8 mouse cellular contexts compared by ENCODE assay signal in genomic region chr8:104339983-104340232, GRCm38 (mm10). TPM values are rescaled to one million over a fixed set of nuclear protein-coding genes. Genes with fewer than 3 reads are reported as not detected.
DNase-seq lines count a peak whose midpoint lies in the region; ATAC-seq and TF ChIP-seq lines count a peak whose summit lies in the region.

No protein-coding gene starts in this region.

- no peak for TF ChIP-seq POLR2A in olfactory bulb, adult 2 months (IDR thresholded peaks at IDR 0.05; ENCODE audit: insufficient read depth, low read depth, low read length)

- peak; percentile 21 for DNase-seq in adrenal gland, adult 2 months
- DNase-seq in adrenal gland, postnatal 4 days (ENCODE audit: low spot score in 2 of 2): no peak
- no peak for DNase-seq in limb, embryonic 11.5 days (ENCODE audit: low spot score)
- no peak for DNase-seq in urinary bladder, adult 2 months (ENCODE audit: low spot score)
- no peak for DNase-seq in cerebellum, adult 8-10 months

- no peaks in the 10 kb centered on the region for H3K27me3 ChIP-seq in megakaryocyte, embryonic 14.5 days (replicated peaks)
- no peaks in the 10 kb centered on the region for H3K27me3 ChIP-seq in limb, embryonic 11.5 days (ENCODE audit: control insufficient read depth, insufficient read depth, low read length)

- no peak for TF ChIP-seq CTCF in olfactory bulb, adult 2 months (IDR thresholded peaks at IDR 0.05; ENCODE audit: insufficient read depth, low read depth, low read length)

- peaks cover 14% of the 10 kb centered on the region for H3K36me3 ChIP-seq in megakaryocyte, embryonic 14.5 days (replicated peaks; ENCODE audit: low read length)
- H3K36me3 ChIP-seq in limb, embryonic 11.5 days (ENCODE audit: control insufficient read depth, insufficient read depth, low read length): no peaks in the 10 kb centered on the region

- H3K4me1 ChIP-seq in megakaryocyte, embryonic 14.5 days: peaks cover 66% of the 10 kb centered on the region
- H3K4me1 ChIP-seq in limb, embryonic 11.5 days (ENCODE audit: control insufficient read depth, insufficient read depth, low read length): no peaks in the 10 kb centered on the region; the same call in 1 of the 2 replicates
- peaks cover 15% of the 10 kb centered on the region for H3K4me1 ChIP-seq in olfactory bulb, adult 2 months (ENCODE audit: control insufficient read depth, insufficient read depth, low read length)

- H3K4me3 ChIP-seq in megakaryocyte, embryonic 14.5 days (replicated peaks): peak overlapping the region; percentile 98
- H3K4me3 ChIP-seq in limb, embryonic 11.5 days (ENCODE audit: low read depth, low read length): peak overlapping the region; percentile 60
- peak overlapping the region; percentile 51 for H3K4me3 ChIP-seq in olfactory bulb, adult 2 months (ENCODE audit: insufficient read depth, low read depth, low read length)

- peak overlapping the region; percentile 65 for H3K4me2 ChIP-seq in limb, embryonic 11.5 days (ENCODE audit: low read depth, severe bottlenecking)

- H3K9ac ChIP-seq in limb, embryonic 11.5 days (ENCODE audit: low read length): peak overlapping the region; percentile 88; the same call in 1 of the 2 replicates

- no peak overlapping the region for H3K27ac ChIP-seq in limb, embryonic 11.5 days (replicated peaks; ENCODE audit: low read depth, low read length)
- no peak overlapping the region for H3K27ac ChIP-seq in olfactory bulb, adult 2 months (ENCODE audit: insufficient read depth, low read depth, low read length)

- peaks cover 8% of the 10 kb centered on the region; the same call in 1 of the 2 replicates for H3K9me3 ChIP-seq in megakaryocyte, embryonic 14.5 days
- no peaks in the 10 kb centered on the region for H3K9me3 ChIP-seq in limb, embryonic 11.5 days (ENCODE audit: control insufficient read depth, low read length)

- ATAC-seq in megakaryocyte, adult 5-6 weeks (ENCODE audit: poor library complexity, severe bottlenecking): no peak
- peak; percentile 4; the same call in 1 of the 2 replicates for ATAC-seq in limb, embryonic 11.5 days (ENCODE audit: insufficient number of reproducible peaks, low FRiP score, low TSS enrichment, low read depth)

- 2% methylated on average over 6 of the region's 6 CpGs for WGBS in limb, embryonic 11.5 days
- 4% methylated on average over 6 of the region's 6 CpGs for WGBS in olfactory bulb, adult 2 months

RNA-seq across cellular contexts. Expression of gene Cmtm3, which starts 0.7 kb away (rescaled TPM):
- total RNA-seq in adrenal gland, adult 2 months (2021): 100 to 1,000 TPM in 1 of 2 experiments, 10 to 100 TPM in 1; 56.9 to 110 TPM
- 336 and 405 TPM in 2 replicates for polyA plus RNA-seq in adrenal gland, adult 2 months (2012; rRNA removed)
- 100 to 1,000 TPM; 104 to 105 TPM for total RNA-seq in adrenal gland, postnatal 4 days (2021)
- 64.5 and 65.4 TPM in 2 replicates for polyA plus RNA-seq in megakaryocyte, embryonic 14.5 days (2012; ENCODE audit: insufficient read depth, low replicate concordance)
- 84.1 and 85.6 TPM in 2 replicates for total RNA-seq in megakaryocyte, adult 5-6 weeks (2015)
- total RNA-seq in megakaryocyte, adult 5-6 weeks (2017): 48.5 and 50.4 TPM in 2 replicates
- 73.4 and 75.8 TPM in 2 replicates for polyA plus RNA-seq in limb, embryonic 11.5 days (2014; fragmentation: Nextera tagmentation; extraction: Ambion mirVana)
- polyA plus RNA-seq in olfactory bulb, adult 2 months (2012; ENCODE audit: insufficient read depth, insufficient read length, low replicate concordance, missing spikeins): not detected in 2 replicates
- polyA plus RNA-seq in urinary bladder, adult 2 months (2012; rRNA removed): 72.8 and 74.9 TPM in 2 replicates

RNA-seq across cellular contexts. Expression of gene Cmtm2b, which starts 17.9 kb away (rescaled TPM):
- total RNA-seq in adrenal gland, adult 2 months (2021): not detected
- not detected in 2 replicates for polyA plus RNA-seq in adrenal gland, adult 2 months (2012; rRNA removed)
- total RNA-seq in adrenal gland, postnatal 4 days (2021): not detected
- not detected in 2 replicates for polyA plus RNA-seq in megakaryocyte, embryonic 14.5 days (2012; ENCODE audit: insufficient read depth, low replicate concordance)
- not detected in 2 replicates for total RNA-seq in megakaryocyte, adult 5-6 weeks (2015)
- total RNA-seq in megakaryocyte, adult 5-6 weeks (2017): not detected in 2 replicates
- polyA plus RNA-seq in limb, embryonic 11.5 days (2014; fragmentation: Nextera tagmentation; extraction: Ambion mirVana): not detected in 2 replicates
- polyA plus RNA-seq in olfactory bulb, adult 2 months (2012; ENCODE audit: insufficient read depth, insufficient read length, low replicate concordance, missing spikeins): not detected in 2 replicates
- not detected in 2 replicates for polyA plus RNA-seq in urinary bladder, adult 2 months (2012; rRNA removed)

RNA-seq across cellular contexts. Expression of gene Gm11020, which starts 18.5 kb away (rescaled TPM):
- total RNA-seq in adrenal gland, adult 2 months (2021): not detected
- polyA plus RNA-seq in adrenal gland, adult 2 months (2012; rRNA removed): not detected in 2 replicates
- total RNA-seq in adrenal gland, postnatal 4 days (2021): not detected
- polyA plus RNA-seq in megakaryocyte, embryonic 14.5 days (2012; ENCODE audit: insufficient read depth, low replicate concordance): not detected in 2 replicates
- total RNA-seq in megakaryocyte, adult 5-6 weeks (2015): not detected in 2 replicates
- not detected in 2 replicates for total RNA-seq in megakaryocyte, adult 5-6 weeks (2017)
- not detected in 2 replicates for polyA plus RNA-seq in limb, embryonic 11.5 days (2014; fragmentation: Nextera tagmentation; extraction: Ambion mirVana)
- polyA plus RNA-seq in olfactory bulb, adult 2 months (2012; ENCODE audit: insufficient read depth, insufficient read length, low replicate concordance, missing spikeins): not detected in 2 replicates
- polyA plus RNA-seq in urinary bladder, adult 2 months (2012; rRNA removed): not detected in 2 replicates

RNA-seq across cellular contexts. Expression of gene Cmtm1, which starts 30.0 kb away (rescaled TPM):
- total RNA-seq in adrenal gland, adult 2 months (2021): under 1 TPM in 1 of 2 experiments, not detected in 1; 0.29 TPM
- 0.09 TPM in 1 of 2 replicates, not detected in the other for polyA plus RNA-seq in adrenal gland, adult 2 months (2012; rRNA removed)
- total RNA-seq in adrenal gland, postnatal 4 days (2021): not detected
- polyA plus RNA-seq in megakaryocyte, embryonic 14.5 days (2012; ENCODE audit: insufficient read depth, low replicate concordance): not detected in 2 replicates
- total RNA-seq in megakaryocyte, adult 5-6 weeks (2015): not detected in 2 replicates
- total RNA-seq in megakaryocyte, adult 5-6 weeks (2017): not detected in 2 replicates
- polyA plus RNA-seq in limb, embryonic 11.5 days (2014; fragmentation: Nextera tagmentation; extraction: Ambion mirVana): not detected in 2 replicates
- polyA plus RNA-seq in olfactory bulb, adult 2 months (2012; ENCODE audit: insufficient read depth, insufficient read length, low replicate concordance, missing spikeins): not detected in 2 replicates
- not detected in 2 replicates for polyA plus RNA-seq in urinary bladder, adult 2 months (2012; rRNA removed)

RNA-seq across cellular contexts. Expression of gene Gm45711, which starts 30.0 kb away (rescaled TPM):
- under 1 TPM in 1 of 2 experiments, not detected in 1; 0.23 TPM for total RNA-seq in adrenal gland, adult 2 months (2021)
- 0.12 and 0.52 TPM in 2 replicates for polyA plus RNA-seq in adrenal gland, adult 2 months (2012; rRNA removed)
- total RNA-seq in adrenal gland, postnatal 4 days (2021): not detected
- not detected in 2 replicates for polyA plus RNA-seq in megakaryocyte, embryonic 14.5 days (2012; ENCODE audit: insufficient read depth, low replicate concordance)
- total RNA-seq in megakaryocyte, adult 5-6 weeks (2015): not detected in 2 replicates
- not detected in 2 replicates for total RNA-seq in megakaryocyte, adult 5-6 weeks (2017)
- polyA plus RNA-seq in limb, embryonic 11.5 days (2014; fragmentation: Nextera tagmentation; extraction: Ambion mirVana): not detected in 2 replicates
- polyA plus RNA-seq in olfactory bulb, adult 2 months (2012; ENCODE audit: insufficient read depth, insufficient read length, low replicate concordance, missing spikeins): not detected in 2 replicates
- polyA plus RNA-seq in urinary bladder, adult 2 months (2012; rRNA removed): not detected in 2 replicates

Comparison
In these comparisons a context has a peak if more than half of its experiments do, and no peak if none do; other contexts are left out.
1. RNA of gene Cmtm3, which starts 0.7 kb away (polyA plus RNA-seq): 336 to 405 TPM in adrenal gland, adult 2 months, 73.4 to 75.8 TPM in limb, embryonic 11.5 days, 72.8 to 74.9 TPM in urinary bladder, adult 2 months and 64.5 to 65.4 TPM in megakaryocyte, embryonic 14.5 days; not detected in olfactory bulb, adult 2 months; every median in the first group is over 10 times any median in the second.
2. Peak in every context shown above with its lines, with median percentiles within 50 percentile points of each other: H3K4me3 ChIP-seq.